Mouse (Mus musculus) mature B cell (primary cell): ENCODE results near the gene Mettl6.
"Not testable (repeated sequence)": the region's sequence is repeated elsewhere in the genome, so short reads cannot be mapped to it uniquely, and the experiment has no call there.

Source experiments
- in situ Hi-C: fragments of 300-500 bp; cut with MboI; formaldehyde crosslinking; loops from 2 replicates; pipeline ENCODE4 v1.14.3; 2019

The Mettl6 gene

DNA sequence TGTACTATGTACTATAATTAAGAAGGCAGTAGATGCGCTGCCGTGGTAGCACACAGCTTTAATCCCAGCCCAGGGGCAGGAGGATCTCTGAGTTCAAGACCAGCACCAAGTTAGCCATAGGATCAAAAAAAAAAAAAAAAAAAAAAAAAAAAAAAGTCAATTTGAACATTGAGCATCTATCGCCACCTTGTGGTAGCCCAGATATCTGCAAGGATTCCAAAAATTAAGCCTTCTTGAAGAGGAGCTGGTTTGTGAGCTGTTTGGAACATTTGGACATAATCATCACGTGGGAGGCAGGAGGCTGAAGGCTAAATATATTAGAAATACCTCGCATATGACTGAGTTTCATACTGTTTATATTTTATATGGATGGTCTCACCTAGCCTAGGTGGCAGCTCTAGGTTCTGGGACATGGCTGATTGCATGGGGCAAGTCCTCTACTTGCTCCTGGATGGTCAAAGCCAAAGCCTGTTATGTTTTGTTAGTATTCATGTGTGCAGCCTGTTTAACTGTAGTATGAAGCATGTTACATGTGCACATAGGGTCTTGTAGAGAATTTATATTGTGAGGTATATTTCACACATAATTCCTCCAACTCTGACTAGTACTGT, 22.3 kb downstream of the Mettl6 start:
- in situ Hi-C loops, result no loop called here

DNA sequence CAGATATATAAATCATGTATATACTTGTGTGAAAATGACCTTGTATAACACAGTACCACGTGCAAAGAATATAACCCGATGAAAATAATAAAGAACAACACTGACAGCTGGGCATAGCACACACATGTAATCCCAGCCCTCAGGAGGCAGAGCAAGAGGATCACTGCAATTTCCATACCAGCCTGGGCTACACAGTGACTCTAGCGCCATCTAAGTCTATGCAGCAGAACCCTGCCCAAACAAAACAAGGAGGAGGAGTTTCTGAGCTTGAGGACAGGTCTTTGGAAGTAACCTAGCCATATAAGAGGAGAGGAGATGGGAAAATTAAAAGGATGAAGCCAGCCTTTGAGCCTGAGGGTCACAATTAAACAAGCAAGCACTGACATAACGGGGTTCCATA, 25.1 kb downstream of the Mettl6 start:
- in situ Hi-C loops, result loop anchor here (10.0 kb wide), 1 partner anchor 195 kb away; no protein-coding TSS in a partner anchor

DNA sequence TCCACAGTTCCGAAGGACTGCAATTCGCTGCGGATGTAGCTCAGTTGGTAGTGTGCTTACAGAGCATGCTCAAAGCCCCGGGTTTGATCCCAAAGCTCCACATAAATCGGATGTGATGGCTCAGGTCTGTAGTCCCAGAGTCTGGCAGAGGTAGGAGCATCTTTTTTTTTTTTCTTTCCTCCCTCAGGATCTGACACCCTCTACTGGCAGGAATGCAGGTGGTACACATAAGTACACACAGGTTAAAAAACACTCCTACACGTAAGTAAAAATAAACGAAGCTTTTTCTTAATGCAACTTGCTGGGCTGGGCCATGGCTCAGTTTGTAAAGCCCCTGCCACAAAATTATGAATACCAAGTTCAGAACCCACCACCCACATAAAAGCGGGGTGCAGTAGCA, 30.7 kb downstream of the Mettl6 start:
- in situ Hi-C loops, result loop anchor here (5.0 to 10.0 kb wide), 2 partner anchors 77 to 189 kb away; no protein-coding TSS in a partner anchor

DNA sequence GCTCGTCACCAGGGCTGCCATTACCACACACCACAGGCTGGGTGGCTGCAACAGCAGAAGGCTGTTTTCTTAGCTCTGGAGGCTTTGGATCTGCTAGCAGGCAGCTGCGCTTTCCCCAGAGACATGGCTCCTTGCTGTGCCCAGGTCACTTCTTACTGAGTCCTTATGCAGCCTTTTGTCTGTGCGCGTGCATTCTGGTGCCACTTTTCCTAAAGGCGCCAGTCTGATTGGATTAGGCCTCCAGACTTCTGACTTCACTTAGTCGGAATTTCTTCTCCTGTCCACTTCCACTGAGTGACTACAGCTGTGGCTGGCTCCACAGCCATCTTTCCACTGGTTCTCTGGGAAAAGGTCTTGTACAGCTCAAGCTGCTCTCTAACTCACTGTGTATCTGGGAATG, 32.0 kb downstream of the Mettl6 start:
- in situ Hi-C loops, result loop anchor here (5.0 to 10.0 kb wide), 2 partner anchors 76 to 188 kb away; no protein-coding TSS in a partner anchor

DNA sequence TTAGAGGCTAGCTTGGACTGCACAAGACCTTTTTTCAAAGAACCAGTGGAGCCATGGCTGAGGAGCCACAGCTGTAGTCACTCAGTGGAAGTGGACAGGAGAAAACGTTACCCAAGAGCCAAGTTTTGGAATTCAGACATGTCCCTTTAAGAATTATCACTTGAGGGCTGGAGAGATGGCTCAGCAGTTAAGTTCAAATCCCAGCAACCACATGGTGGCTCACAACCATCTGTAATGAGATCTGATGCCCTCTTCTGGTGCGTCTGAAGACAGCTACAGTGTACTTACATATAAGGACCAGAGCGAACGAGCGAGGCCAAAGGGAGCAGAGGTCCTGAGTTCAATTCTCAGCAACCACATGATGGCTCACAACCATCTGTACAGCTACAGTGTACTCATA, 32.6 kb downstream of the Mettl6 start:
- in situ Hi-C loops, result loop anchor here (5.0 to 10.0 kb wide), 2 partner anchors 75 to 187 kb away; no protein-coding TSS in a partner anchor

DNA sequence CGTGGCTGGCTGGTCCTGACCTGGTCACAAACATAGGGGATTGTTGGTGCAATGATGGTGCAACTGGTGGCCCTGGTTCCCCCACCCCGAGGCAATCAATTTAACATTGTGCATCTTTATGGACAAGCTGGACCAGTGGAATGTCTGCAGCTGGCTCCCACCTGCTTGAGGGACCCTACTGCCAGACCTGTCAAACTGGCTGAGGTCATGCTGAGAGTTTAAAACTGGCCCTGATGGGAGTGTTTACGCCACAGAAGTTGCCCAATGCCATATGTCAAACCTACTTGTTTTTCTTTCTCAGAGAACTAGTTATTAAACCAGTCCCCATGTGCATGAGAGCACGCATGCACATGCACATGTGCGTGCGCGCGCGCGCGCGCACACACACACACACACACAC, 36.8 kb downstream of the Mettl6 start:
- in situ Hi-C loops, result no loop called here

DNA sequence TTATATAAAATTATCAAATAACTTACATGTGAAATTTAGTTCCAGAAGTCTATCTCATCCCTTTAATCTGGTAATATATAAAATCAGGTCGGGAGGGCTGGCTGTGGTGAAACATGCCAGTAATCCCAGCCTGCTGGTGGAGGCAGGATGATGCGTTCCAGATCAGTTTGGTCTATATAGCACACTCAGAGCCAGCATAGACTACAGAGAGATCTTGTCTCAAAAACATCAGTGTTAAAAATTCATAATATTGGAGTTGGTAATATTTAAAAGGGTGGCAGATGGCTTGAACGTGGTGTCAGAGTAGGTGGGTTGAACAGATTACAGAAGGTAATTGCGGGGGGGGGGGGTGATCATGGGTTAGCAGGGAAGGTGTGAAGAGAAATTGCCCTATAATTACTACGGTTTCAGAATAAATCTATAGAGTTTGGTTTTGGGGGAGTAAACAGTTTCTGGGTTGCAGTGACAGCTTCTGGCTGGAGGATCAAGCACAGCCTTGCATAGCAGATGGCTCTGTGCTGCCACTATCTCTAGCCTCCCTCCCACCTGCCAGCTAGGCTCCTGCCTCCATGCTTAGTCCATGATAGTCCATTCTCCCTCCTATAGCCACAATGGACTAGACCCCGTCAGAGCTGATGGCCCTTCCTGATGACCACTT, 38.6 kb downstream of the Mettl6 start:
- in situ Hi-C loops, result no loop called here

DNA sequence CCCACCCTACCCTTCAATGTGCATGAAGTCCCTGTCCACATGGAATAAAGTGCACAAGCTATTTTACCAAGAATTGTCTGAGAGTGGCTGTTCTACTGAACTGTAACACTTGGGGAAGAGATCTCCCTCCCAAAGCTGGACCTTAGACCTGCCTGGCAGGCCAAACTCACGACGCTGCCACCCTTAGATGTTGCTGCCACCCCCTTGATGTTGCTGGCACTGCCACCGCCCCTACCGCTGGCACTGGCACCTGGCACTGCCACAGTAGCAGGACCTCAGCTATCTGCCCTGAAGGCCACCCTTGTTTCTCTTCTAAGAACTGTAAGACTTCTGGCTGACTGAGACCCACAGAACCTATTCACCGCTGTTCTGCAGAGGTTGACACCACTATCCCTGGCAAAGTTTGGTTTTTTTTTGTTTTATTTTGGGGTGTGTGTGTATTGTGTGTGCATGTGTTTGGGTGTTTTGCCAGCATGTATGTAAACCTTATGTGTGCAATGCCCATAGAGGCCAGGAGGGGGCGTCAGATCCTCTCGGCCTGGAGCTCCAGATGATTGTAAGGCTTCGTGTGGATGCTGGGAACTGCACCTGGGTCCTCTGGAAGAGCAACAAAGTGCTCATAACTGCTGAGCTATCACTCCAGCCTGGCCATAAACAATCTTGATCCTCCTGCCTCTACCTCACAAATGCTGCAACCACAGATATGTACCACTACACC, 39.8 kb downstream of the Mettl6 start:
- in situ Hi-C loops, result no loop called here

DNA sequence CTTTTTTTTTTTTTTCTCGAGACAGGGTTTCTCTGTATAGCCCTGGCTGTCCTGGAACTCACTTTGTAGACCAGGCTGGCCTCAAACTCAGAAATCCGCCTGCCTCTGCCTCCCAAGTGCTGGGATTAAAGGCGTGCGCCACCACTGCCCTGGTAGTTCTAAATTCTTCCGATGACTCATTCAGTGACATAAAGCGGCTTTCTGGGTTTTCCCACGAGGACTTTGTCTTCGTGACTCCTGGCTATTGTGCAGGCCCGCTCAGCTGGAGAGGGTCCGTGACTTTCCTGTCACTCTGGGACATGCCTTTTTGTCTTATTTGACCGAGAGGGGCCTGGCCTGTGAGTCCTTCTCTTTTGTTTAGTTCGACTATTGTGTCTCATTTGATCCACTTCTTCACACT, 40.9 kb downstream of the Mettl6 start:
- in situ Hi-C loops, result not testable (repeated sequence)

DNA sequence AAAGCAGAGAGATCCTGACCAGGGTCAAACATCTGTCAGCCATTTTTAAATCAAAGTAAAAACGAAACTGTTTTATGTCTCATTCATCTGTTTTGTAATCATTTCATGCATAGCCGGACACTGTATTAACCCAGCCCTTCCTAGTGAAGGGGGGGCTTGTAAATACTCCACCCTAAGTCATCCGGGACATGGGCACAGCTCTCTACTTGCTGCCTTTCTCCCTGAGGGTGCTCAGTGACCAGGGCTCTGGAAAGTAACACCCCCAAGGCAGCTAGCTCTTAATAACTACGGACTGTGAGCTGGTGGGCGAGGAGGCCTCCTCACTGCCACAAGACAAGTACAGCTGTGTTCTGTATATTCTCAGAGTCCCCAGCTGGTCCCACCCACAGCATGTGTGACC, 45.8 kb downstream of the Mettl6 start:
- in situ Hi-C loops, result no loop called here

DNA sequence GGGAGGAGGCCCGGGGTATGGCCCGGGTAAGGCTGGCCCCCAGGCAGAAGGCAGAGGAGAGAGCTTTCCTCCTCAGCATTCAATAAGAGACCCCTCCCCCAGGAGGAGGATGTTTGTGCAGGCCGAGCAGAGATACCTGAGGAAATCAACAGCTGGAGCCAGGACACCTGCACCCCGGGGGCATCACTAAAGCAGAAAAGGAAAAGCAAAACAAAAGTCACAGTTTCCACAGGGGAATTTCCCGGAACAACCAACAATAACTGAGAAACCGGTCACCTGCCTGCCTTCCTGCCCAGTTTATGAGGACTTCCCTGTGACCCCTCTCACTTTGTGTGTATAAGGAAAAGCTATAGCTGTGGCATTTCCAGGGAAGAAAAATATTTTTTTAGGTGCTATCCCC, 51.2 kb downstream of the Mettl6 start:
- in situ Hi-C loops, result no loop called here

DNA sequence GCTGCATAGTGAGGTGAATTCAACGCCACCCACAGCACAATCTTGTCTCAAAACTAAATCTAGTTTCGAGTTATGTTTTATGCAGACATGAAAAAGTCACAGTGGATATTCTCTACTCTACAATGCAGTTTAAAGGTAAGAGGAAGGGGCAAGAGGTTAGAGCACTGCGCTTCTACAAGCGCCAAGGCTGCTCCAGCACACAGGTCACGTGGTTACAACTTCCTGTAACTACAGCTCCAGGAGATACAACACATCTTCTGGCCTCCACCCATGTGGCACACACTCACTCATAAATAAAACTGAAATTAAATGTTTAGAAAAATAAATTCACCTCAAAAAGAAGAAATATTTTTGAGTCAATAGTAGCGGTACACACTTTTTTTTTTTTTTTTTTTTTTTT, 54.1 kb downstream of the Mettl6 start:
- in situ Hi-C loops, result no loop called here

DNA sequence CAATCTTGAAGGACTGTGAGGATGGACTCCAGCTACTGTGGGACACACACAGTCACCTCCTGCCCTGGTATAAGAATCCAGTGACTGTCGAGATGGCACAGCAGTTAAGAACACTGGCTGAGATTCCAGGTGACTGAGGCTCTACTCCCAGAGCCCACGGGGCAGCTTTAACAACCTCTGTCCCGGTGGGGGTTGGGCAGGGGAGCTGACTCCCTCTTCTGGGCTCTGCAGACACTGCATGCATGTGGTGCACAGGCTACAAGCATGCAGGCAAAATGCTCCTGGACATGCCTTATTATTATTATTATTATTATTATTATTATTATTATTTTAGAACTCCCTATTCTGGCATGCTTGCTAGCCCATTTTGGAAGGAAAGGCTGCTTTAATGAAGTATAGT, 54.6 kb downstream of the Mettl6 start:
- in situ Hi-C loops, result no loop called here

DNA sequence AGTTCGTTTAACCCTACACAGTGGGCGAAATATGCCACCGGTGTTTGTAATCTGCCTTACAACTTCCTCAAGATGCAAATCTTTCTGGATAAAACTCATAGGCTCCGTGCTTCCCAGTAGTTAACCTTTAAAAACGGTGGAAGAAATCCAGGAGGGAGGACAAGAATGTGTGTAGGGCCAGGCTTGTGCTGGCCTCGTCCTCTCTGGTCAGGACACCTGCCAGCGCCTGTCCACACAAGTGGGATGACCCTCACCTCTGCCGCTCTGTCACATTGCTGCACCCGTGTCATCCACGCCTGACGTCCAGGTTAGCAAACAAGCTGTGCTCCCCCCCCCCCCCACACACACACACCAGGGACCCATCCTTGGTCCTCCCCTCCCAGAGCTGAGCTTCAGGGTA, 55.6 kb downstream of the Mettl6 start:
- in situ Hi-C loops, result no loop called here

DNA sequence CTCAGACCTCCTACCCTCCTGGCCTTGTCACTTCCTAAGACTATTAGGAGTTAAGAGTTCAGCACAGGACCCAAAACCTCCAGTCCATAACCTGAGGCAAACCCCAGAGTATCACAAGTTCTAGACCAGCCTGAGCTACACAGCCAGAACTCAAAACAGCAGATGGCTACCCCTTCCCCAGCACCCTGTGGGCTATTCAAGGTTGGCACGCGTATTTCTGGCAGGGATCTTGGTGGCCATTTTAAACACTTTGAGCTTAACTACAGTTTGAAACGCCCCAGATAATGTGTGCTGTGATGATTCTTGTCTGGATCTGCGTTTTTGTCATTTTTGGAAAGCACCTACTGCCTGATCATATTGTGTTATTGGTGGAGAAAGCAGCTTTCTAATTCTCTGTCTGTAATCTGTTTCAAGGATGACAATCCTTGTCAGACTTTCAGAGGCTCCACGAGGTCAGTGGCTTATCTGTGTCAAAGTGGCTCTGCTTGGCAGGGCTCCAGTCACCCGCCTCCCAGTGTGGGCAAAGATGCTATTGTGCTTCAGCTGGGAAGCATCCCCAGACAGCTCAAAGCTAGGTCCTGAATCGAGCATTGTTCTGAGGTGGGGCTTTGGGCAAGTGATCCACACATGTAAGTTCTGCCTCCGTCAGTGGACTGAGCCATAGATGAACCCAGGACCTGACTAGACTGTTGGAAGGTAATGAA, 56.9 kb downstream of the Mettl6 start:
- in situ Hi-C loops, result no loop called here

DNA sequence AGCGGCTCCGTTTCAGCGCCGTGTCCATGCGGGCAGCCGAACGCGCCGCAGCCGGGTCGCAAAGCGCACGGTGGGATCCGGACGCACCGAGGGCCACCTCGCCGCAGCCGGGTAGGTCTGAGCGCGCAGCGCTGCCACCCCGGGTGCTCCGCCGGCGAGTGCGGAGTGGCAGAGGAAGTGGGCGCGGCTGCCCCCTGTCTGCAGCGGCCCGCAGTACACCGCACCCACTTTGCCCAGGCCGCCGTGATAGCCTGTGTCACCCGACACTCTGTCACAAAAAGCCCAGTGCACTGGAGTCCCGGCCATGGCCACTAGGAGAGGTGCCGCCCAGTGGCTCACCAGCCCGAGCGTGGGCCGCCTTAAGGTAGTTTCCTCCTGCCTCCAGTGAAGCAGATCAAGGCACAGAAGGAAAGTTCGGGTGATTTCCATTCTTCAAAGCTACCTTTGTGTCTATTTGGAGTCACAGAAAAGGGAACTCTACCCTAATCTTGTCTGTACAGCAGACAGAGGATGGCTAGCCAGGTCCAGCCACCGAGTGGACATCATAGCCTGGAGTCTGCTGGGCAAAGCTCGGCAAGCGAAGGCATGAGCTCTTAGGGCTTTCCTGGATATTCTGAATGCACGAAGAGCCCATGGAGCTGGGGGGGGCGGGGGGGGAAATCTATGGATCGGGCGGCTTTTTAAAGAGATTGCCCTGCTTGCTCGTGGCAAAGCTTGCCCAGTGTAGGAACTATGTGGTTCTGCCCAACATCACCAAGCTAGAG, 58.7 kb downstream of the Mettl6 start, which contains the start of gene Sh3bp5:
Sh3bp5 (minus strand) TSS at position 149 of the 764 bp plus-strand sequence.
- in situ Hi-C loops, result no loop called here

DNA sequence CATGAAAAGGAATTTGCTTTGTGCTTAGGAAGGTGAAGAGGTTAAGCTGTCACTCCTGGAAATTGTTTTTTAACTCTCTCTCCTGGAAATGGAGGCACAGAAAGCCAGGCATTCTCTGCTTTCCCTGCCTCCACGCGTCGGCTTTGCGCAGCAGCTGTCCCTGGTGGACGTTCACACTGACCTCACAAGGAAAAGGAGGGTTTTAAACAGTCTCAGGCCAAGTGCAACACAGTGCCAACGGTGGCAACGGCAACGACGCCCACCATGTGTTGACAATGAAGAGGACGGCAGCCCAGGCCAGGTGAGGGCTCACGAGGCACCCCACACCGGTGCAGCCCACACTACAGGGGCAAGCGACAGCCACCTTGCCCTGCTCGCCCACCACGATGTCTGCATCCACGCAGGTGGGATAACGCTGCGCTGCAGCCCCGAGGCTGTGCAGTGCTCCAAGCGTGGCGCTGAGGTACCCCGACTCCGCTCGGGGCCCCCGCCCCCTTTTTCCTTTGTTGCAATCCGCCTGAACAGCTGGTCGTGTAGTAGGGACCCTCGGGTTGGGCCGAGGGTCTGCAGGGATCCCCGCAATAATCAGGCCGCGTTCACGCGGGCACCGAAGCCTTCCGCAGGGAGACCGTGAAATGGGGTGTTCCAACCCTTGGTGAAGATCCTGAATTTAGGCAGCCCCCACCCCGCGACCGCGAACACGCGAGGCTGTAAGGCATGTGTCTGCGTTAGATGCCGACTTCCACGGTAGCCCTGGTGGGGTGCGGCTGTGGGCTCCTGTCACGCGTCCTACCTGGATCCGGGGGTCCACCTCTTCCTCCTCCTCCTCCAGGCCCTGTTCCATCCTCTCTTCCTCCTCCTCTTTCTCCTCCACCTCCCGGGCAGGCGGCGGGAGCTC, 59.6 kb downstream of the Mettl6 start:
- in situ Hi-C loops, result no loop called here

DNA sequence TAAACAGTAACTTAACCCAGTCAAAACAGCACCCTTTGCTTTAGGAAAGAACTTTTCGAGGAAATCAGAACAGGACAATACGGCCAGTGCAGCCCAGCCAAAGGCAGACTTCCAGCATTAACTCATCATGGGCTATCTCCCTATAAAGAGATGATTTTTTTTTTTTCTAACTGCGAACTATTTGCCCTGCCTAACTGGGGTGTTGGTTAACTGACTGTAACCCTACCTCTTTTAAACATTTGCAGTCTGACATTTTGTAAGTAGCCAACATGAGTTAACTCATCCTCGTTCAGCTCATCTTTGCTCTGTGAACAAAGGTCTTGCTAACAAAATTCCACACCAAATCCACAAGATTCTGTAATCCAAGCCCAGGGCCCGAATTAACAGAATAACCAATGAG, 60.4 kb downstream of the Mettl6 start:
- in situ Hi-C loops, result no loop called here

DNA sequence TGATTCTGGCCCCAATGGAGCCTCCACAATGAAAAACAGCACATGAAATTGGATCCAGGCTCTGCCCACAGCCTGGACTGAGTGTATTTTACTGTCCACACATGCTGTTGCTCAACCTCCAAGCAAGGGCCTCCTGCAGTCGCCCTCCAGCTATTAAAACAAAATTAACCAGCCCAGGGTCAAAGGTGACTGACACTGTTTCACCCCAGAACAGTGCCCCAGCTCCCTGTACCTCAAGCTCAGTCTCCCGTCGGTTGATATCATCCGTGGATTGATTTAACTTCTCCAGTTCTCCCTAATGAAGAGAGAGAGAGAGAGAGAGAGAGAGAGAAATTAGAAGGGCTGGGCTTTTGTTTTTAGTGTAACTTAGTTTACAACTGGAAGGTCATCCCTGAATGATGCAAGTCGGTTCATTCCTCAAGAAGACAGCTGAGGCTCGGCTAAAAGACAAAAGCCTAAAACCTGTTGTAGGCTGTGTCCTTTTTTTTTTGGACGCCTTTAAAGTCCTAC, 60.9 kb downstream of the Mettl6 start:
- in situ Hi-C loops, result no loop called here

DNA sequence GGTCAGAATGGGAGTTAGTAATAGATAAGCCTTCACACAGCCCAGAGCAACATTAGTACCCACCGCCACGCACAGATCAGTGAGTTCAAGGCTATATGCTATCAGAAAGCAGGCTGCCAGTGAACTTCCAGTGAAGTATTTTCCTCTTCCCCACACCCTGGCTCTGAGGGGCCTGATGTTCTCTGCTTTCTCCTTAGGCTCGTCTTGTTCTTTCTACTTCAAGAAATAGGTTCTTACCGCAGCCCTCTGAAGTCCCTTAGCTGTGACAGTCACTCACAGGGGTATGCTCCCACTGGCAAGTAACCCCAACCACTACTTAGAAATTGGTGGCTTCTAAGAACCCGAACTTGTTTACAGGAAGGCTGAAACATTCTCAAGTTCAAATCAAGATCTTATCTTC, 61.7 kb downstream of the Mettl6 start:
- in situ Hi-C loops, result no loop called here
